Mouse (Mus musculus) heart, embryonic 10.5 days (tissue): ENCODE results near the gene Gm9112. TPM values are rescaled to one million over a fixed set of nuclear protein-coding genes. Genes with fewer than 3 reads are reported as not detected.
"Not testable (repeated sequence)": the region's sequence is repeated elsewhere in the genome, so short reads cannot be mapped to it uniquely, and the experiment has no call there.

Experiments
- DNase-seq: peaks from one replicate; pipeline ENCODE4 v3.0.0-alpha.2; 2017; ENCODE audit warnings: low spot score
- H3K27ac ChIP-seq: fragments of 300-500 bp; sonication (generic); 2 replicates; pipeline ENCODE4 v1.5.1; 2016; ENCODE audit warnings: mild to moderate bottlenecking
- H3K27me3 ChIP-seq: fragments of 300-500 bp; sonication (generic); 2 replicates; pipeline ENCODE4 v1.6.1; 2016; ENCODE audit warnings: mild to moderate bottlenecking; ENCODE audit not compliant: poor library complexity, insufficient read depth, severe bottlenecking
- H3K36me3 ChIP-seq: fragments of 300-500 bp; sonication (generic); 2 replicates; pipeline ENCODE4 v1.6.1; 2016; ENCODE audit warnings: mild to moderate bottlenecking, moderate library complexity
- H3K4me1 ChIP-seq: fragments of 300-500 bp; sonication (generic); 2 replicates; pipeline ENCODE4 v1.6.1; 2016; ENCODE audit warnings: mild to moderate bottlenecking
- H3K4me3 ChIP-seq: fragments of 300-500 bp; sonication (generic); 2 replicates; pipeline ENCODE4 v1.5.1; 2016; ENCODE audit warnings: mild to moderate bottlenecking, moderate library complexity
- H3K9me3 ChIP-seq: fragments of 300-500 bp; sonication (generic); 2 replicates; pipeline ENCODE4 v1.6.1; 2016; ENCODE audit warnings: mild to moderate bottlenecking, moderate library complexity
- WGBS: fragments of 180-500 bp; shearing (Covaris S2); methylation state at CpG from one replicate; pipeline ENCODE4 v1.1.7; 2016; 5-methylcytosine and 5-hydroxymethylcytosine counted together
- polyA plus RNA-seq: library from polyadenylated mRNA; unstranded; fragments of >200 nt; fragmentation: Nextera tagmentation; extraction: Ambion mirVana; gene quantifications from 2 replicates; pipeline ENCODE4 v1.2.1, GENCODE M21; 2016

The Gm9112 gene
- not detected in 2 replicates for polyA plus RNA-seq

GRCm38 (mm10) chrX:102707535-102707934 lies at the start of gene Gm9112, which contains the start of gene Dmrtc1b:
Gene Gm9112 (minus strand): TSS chrX:102707635.
Gene Dmrtc1b (plus strand): TSS chrX:102707865.
- not testable (repeated sequence) for H3K36me3 ChIP-seq, DNase-seq, H3K9me3 ChIP-seq, H3K4me1 ChIP-seq, H3K4me3 ChIP-seq, H3K27me3 ChIP-seq, H3K27ac ChIP-seq
- 80% methylated on average over 9 of the region's 10 CpGs for WGBS

- not testable (repeated sequence) for H3K9me3 ChIP-seq, H3K4me3 ChIP-seq, H3K27me3 ChIP-seq, H3K27ac ChIP-seq, H3K4me1 ChIP-seq, H3K36me3 ChIP-seq, DNase-seq
- WGBS, result 89% methylated on average over 6 of the region's 6 CpGs
These were observed 16.8 kb upstream of the Gm9112 start for GRCm38 (mm10) chrX:102724226-102724625.

GRCm38 (mm10) chrX:102700636-102701035 lies 6.8 kb downstream of the Gm9112 start:
- not testable (repeated sequence) for H3K4me1 ChIP-seq, H3K9me3 ChIP-seq, DNase-seq, H3K36me3 ChIP-seq, H3K4me3 ChIP-seq, H3K27ac ChIP-seq, H3K27me3 ChIP-seq
- 73% methylated on average over 3 of the region's 3 CpGs for WGBS

- H3K4me1 ChIP-seq, DNase-seq, H3K36me3 ChIP-seq, H3K9me3 ChIP-seq, H3K27me3 ChIP-seq, H3K4me3 ChIP-seq, H3K27ac ChIP-seq: not testable (repeated sequence)
- WGBS, result 13% methylated on average over 3 of the region's 4 CpGs
These were observed 18.2 kb downstream of the Gm9112 start for GRCm38 (mm10) chrX:102689252-102689651.

- H3K4me3 ChIP-seq, H3K36me3 ChIP-seq, H3K27ac ChIP-seq, H3K9me3 ChIP-seq, H3K27me3 ChIP-seq, DNase-seq, H3K4me1 ChIP-seq: not testable (repeated sequence)
- 85% methylated on average over 5 of the region's 5 CpGs for WGBS
These were observed 20.6 kb downstream of the Gm9112 start, which contains the start of gene Gm3880 for GRCm38 (mm10) chrX:102686872-102687271. Gene Gm3880 (minus strand): TSS chrX:102686972.

GRCm38 (mm10) chrX:102684706-102685105 lies 22.7 kb downstream of the Gm9112 start:
- DNase-seq, H3K27ac ChIP-seq, H3K9me3 ChIP-seq, H3K36me3 ChIP-seq, H3K4me3 ChIP-seq, H3K27me3 ChIP-seq, H3K4me1 ChIP-seq: not testable (repeated sequence)
- 56% methylated on average over 3 of the region's 3 CpGs for WGBS

- Histone ChIP-seq H3K27me3 (no peaks in the 10 kb centered on the region), H3K27ac (no peak overlapping the region), H3K36me3 (no peaks in the 10 kb centered on the region), H3K4me1 (no peaks in the 10 kb centered on the region), H3K9me3 (no peaks in the 10 kb centered on the region), H3K4me3 (no peak overlapping the region)
- 77% methylated on average over 2 of the region's 2 CpGs for WGBS
- no peak for DNase-seq
These were observed 40.8 kb downstream of the Gm9112 start for GRCm38 (mm10) chrX:102666641-102667040.

GRCm38 (mm10) chrX:102660712-102661111 lies 46.7 kb downstream of the Gm9112 start:
- no peak overlapping the region for H3K27ac ChIP-seq
- no peak for DNase-seq
- H3K36me3 ChIP-seq, result no peaks in the 10 kb centered on the region
- no peaks in the 10 kb centered on the region for H3K27me3 ChIP-seq
- WGBS, result 16% methylated on average over 3 of the region's 3 CpGs
- no peaks in the 10 kb centered on the region for H3K4me1 ChIP-seq
- no peaks in the 10 kb centered on the region for H3K9me3 ChIP-seq
- H3K4me3 ChIP-seq, result no peak overlapping the region

Other genes starting within 250 kb of the Gm9112 start
- 4.8 and 6.2 TPM in 2 replicates for gene Hdac8, start 202.3 kb downstream of the Gm9112 start, polyA plus RNA-seq
- gene Phka1, start 63.4 kb downstream of the Gm9112 start, polyA plus RNA-seq, result 9.8 and 11.6 TPM in 2 replicates
- gene Gm3880, start 20.7 kb downstream of the Gm9112 start, polyA plus RNA-seq, result not detected in 2 replicates
- gene Dmrtc1b, start 230 bp upstream of the Gm9112 start, polyA plus RNA-seq, result not detected in 2 replicates
- gene Dmrtc1c1, start 95.3 kb upstream of the Gm9112 start, polyA plus RNA-seq, result not detected in 2 replicates
- not detected in 2 replicates for gene Dmrtc1c2, start 147.0 kb upstream of the Gm9112 start, polyA plus RNA-seq
- not detected in 2 replicates for gene 1700031F05Rik, start 160.3 kb upstream of the Gm9112 start, polyA plus RNA-seq
- 0.47 and 0.79 TPM in 2 replicates for gene Dmrtc1a, start 201.1 kb upstream of the Gm9112 start, polyA plus RNA-seq
- not detected in 2 replicates for gene 1700011M02Rik, start 201.3 kb upstream of the Gm9112 start, polyA plus RNA-seq
- not detected in 2 replicates for gene 1700018G05Rik, start 220.7 kb upstream of the Gm9112 start, polyA plus RNA-seq